Mouse (Mus musculus) 3T3-L1 (cell line): ENCODE measurements around the gene Wee2.

Experiments
- DNase-seq: peaks from one replicate; pipeline ENCODE4 v3.0.0-alpha.2; 2015; ENCODE audit warnings: low read depth, low spot score

Wee2 gene

DNA sequence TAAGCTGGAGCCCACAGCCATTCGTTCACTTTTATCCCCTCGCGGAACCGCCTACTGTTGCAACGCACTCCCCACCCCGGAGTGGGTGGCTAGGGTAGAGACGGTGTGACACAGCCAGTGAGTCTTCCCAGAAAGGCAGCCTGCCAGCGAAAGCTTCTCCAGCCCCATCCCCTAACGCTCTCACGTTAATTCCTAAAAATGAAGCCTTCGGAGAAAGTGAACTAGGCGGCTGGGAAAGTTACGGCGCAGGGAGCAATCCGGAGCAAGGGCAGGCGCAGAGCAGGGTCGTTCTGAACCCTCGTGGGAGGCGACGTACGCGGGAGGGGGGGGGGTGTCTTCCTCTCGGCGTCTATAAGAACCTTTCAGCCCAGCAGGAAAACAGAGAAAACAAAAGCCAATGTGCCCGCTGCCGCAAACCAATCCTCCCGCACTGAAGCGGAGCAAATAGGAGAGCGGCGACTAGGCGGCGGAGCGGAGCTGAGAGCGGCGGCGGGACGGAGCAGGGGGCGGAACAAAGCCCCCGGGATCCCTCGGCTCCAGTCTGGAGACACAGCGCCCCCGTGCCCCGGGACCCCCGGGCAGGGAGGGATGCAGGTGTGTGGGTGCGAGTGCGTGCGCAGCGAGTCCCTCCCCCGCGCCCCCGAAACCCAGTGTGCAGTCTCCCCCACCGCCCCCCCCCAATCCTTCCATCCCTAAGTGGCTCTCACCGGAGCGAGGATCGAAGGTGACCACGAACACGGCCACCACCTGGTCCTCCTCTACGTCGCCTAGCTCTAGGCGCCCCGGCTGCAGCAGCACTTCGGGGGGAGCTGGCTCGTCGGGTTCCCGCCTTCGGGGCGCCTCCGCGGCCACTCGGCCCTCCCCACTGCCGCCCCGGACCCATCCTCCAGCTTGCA is 3.5 kb upstream of the Wee2 start:
- DNase-seq, result no peak

DNA sequence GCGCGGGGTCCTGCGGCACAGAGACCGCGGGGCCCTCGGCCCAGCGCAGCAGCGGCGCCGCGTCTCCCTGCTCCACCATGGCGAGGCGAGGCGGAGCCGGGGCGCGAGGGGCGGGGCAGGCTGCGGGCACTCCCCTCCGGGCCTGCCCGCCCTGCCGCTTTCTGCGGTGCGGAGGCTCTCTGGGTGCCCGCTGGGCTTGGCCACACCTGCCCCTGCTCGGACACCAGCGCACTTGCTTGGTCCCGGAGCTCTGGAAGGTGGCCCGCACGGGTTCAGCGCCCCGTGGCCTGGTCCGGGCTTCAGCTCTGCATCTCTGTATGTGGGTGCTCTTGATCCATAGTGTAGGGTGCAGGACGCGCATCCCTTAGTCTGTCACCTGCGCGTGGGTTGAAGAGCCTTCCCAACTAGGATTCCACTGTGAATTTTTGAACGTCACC is 2.8 kb upstream of the Wee2 start, which contains the start of gene E330009J07Rik:
E330009J07Rik (minus strand) TSS at position 89 of the 437 bp plus-strand sequence.
- DNase-seq, result peak; percentile 31

DNA sequence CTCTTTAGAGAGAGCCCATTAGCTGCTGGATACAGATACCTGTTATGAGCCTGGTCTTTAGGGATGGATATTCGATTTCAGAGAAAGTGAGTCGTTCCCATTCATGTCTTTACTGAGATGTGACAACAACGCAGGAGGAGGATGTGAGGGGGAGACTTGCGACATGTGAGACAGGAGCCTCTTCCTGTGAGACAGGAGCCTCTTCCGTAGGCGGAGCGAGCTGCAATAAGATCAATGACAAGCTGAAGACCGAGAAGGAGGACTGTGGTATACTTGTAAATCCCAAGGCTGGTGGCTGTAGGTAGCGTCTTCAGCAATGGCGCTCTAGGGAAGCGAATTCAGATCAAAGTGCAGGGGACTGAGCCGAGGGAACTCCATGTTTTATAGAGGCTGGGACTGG is 843 bp downstream of the Wee2 start:
- no peak for DNase-seq

DNA sequence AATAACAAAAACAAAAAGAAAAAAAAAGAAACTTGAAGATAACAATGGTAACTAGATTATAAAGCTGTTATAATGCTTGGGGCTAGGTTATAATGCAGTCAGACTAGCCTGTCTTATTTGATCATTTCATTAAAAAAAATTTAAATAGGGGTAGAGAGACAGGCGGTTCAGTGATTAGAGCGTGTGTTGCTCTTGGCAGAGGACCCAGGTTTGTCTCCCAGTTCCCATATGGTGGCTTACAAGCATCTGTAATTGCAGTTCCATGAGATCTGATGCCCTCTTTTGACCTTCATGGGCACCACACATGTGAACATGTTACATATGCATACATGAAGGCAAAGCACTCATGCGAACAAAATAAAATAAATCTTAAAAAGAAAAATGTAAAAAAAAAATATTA is 2.4 kb downstream of the Wee2 start:
- DNase-seq, result no peak

DNA sequence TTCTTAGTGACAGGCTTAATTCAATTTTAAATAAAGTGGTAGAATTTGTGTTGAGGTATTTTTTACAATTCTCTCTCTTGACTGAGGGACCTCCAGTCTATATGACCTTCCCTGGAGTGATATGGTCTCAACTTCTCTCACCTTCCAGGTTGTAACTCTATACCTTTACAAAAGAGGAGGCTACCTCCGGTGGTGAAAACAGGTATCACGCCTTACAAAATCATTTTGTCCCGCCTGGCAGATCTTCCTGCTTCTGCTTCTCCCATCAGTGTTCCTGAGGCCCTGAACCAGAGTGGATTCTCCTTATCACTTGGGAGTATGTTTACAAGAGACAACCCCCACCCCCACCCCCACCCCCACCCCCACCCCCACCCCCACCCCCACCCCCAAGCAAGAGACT is 2.9 kb downstream of the Wee2 start:
- DNase-seq, result no peak

DNA sequence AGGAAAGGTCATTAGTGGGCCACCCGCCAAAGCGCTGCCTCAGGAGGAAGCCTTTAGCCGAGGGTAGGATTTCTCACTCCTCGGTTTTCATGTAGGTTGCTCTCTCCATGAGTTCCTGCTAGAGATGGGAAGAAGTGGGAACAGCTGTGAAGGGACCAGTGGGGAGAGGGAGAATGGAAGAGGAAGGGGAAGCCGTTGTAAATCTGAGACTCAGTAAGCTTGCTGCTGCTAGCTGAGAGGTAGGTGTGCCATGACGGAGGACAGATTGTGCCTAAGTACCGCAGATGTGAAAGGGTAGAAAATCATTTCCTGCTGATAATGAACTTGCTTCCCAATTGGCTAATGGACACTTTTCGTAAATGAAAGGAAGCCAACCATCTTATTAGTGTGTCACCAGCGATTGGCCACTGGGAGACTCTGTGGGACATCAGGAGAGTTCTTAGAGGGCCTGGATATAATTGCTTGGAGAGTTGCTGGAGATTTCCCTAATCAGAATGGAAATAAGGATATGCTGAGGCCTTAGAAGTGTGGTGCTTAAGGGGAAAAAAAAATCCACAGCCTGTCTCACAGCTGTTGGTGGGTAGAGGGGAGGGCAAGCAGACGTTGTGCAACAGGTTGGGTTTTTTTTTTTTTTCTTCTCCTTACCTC is 4.5 kb downstream of the Wee2 start:
- DNase-seq, result no peak

DNA sequence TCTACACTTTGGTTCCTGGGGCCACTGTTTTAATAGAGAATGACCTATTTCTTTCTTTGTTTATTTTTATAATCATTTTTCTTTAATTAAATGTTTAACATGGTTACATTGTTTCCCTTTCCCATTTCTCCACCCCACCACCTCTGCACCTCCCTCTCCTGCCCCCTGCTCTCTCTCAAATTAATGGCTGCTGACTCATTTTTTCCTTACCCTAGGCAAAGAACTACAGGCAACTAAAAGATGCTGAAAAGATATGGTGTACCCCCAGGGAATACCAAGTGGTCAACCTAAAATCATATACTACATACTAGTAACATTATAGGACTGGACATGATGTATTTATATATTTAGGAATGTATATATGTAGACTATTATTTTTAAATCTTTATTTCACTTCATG is 9.7 kb downstream of the Wee2 start:
- peak; percentile 56 for DNase-seq

DNA sequence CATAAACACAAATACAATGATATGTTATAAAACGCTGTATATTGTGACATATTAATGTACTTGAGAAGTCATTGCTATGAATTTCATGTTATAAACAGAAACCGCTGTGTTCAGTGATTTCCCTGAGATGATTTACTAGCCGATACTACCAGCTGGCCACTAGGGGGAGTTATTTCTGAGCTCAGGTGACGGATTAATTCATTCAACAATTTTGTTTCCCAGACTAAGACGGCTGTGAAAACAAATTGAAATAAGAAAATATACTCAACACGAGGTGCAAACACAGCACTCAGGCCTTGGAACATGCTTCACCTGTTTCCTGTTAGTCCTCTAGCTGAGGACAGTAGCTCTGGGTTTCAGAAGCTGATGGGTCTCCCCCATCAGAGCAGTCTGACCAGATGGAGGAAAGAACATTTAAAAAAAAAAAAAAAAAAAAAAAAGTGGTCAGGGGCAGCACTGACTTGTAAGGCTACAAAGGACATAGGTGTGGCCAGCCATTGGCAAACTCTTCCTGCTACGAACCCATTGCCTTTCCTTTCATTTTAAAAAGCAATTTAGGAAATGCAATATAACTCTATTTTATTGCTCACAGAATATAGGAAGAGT is 15.7 kb downstream of the Wee2 start:
- DNase-seq, result peak; percentile 55

DNA sequence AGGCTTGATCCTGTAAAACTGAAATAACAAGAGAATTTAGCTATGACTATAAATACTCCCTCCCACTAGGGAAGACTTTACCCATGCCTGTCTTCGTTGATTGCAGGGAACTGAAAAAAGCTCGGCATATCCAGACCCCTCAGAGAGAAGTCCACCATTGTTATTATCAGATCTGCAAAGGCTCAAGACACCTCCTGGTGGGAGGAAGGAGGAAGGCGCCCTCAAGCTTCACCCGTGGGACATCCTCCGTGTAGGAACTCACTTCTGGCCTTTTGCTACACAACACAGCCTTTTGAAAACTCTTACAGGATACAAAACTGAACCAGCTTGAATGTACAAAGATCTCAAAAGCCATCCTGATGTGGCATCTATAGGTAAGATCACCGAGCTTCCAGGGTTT is 26.8 kb downstream of the Wee2 start:
- DNase-seq, result no peak

DNA sequence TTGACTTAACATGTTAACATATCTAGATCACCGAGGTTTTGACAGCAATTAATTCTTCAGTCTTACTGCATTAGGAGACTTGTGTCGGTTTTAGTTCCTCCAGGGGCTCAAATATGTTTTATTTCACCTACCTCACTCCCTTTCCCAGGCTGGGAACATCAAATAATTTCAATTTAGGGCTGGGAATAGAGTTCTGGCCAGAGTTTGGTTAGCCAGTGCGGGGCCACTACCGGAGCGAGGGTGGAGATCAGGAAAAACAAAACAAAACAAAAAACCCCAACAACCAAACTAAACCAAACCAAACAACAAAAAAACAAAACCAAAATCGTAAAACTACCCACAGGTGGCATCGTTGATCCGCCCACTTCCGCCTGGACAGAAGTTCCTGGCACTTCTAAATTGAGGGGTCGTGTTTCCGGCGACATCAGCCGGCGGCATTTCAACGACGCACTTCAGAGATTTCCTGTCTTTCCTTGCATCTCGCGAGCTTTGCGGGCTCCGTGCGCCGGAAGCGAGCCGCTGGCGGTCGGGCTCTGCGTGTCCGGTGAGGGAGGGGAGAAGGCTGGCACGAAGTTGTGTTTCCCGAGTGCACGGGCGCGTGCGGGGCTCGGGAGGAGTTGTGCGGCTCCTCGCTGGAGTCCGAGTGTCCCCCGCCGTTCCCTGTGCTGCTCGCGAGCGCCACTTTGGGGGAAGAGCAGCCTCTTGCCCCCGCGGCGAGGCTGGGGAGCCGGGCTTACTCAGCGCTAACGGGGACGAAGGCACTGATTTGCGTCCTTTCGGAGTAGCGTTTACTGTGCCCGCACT is 32.2 kb downstream of the Wee2 start, which contains the start of gene Ssbp1:
Ssbp1 (plus strand) TSS at position 437 of the 804 bp plus-strand sequence.
- DNase-seq, result peak; percentile 98

DNA sequence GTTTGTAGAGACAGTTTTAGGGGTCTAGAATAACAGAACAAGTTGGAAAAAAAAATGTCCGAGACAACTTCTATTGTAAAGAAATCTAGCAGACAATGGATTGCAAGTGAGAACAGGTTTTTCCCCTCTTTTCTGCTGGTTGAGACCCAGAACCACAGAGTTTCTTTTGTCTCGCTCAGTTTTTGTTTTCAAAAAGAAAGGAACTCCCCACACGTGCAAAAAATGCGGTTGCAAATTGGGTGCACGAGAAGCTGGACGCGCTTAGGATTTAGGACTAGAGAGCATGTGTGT is 32.8 kb downstream of the Wee2 start:
- peak; percentile 49 for DNase-seq

DNA sequence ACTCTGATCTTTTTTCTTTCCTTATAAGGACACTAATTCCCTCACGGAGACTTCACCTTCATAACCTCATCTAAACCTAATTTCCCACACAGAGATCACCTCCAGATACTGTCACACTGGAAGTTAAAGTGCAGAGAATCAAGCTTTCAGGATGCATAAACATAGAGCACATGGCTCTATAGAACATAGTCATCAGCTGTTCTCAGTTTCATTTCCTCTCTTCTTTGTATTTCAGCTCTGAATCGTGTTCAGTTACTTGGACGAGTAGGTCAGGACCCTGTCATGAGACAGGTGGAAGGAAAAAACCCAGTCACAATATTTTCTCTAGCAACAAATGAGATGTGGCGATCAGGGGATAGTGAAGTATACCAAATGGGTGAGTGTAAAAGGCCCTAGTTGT is 37.2 kb downstream of the Wee2 start:
- DNase-seq, result no peak

DNA sequence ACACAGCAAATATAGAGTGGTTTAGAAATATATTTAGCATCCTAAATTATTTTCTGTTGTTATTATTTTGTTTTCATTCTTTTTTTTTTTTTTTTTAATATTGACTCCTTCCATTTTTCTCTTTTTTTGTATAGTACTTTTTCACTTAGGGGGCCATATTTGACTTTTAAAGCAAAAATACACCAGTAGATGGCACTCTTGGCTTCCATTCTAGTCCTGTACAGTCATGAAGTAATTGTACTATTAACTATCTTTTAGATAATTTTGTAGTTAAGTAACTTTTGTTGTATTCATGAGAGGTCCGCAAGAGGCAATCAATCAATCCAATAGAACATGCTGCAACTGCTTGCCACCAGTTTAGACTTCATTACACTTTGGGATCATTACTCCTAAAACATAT is 40.8 kb downstream of the Wee2 start:
- peak; percentile 80 for DNase-seq

DNA sequence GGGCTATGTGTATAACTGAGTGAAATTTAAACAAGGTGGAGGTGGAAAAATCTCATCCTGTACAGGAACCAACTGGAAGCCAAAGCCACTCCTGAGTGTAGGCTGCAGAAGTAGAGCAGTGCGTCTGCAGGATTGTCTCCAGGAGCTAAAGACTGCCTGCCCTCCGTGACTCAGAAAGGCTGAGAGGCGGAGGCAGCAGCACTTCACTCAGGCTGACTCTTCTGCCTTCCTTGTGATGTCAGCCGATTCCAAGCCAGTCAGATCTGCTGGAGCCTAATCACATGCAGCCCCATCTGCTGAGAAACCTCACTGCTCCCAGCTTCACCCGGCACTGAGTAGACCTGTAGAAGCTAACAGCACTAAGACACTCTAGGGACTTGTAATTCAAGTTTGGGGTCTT is 43.4 kb downstream of the Wee2 start:
- DNase-seq, result no peak

DNA sequence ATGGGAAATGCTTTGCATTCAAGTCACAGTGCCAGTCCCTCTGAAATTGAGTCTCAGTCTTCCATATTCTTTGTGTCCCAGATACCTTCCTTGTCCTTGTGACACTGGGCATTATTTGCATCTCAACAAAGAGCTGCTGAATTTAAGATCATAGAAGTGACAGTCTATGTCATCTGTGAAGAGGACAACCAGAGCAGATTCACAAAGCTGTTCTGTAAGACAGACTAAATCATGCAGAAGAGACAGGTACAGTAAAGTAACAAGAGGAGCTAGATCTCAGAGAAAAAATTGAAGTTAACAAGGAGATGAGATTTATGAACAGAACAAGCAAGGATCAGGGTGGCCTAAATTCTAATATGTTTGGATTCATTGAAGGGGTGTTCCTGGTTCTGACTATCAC is 52.0 kb downstream of the Wee2 start, which contains the start of gene Tas2r137:
Tas2r137 (plus strand) TSS at position 301 of the 400 bp plus-strand sequence.
- DNase-seq, result no peak

DNA sequence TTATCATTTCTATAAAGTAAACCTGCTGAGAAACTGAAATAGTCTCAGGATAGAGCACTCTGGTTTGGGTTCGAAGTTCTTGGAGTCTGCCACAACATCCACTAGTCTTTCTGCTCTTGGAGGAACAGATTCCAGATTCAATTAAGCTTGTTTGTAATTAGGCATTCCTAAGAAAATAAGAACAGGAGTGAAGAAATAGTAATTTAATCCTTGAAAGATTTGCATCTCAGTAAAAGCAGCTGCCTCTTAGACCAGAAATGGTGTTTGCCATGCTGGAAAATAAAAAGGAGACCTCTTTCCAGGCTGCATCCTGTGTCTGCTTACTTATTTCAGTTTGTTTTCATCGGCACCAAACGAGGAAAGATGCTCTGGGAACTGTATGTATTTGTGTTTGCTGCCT is 54.3 kb downstream of the Wee2 start, which contains the start of gene Tas2r108:
Tas2r108 (plus strand) TSS at position 301 of the 400 bp plus-strand sequence.
- no peak for DNase-seq
